Mouse (Mus musculus) forebrain, embryonic 14.5 days (tissue): ENCODE data around the gene Atf7ip. TPM values are rescaled to one million over a fixed set of nuclear protein-coding genes. Genes with fewer than 3 reads are reported as not detected.

Experiments
- ATAC-seq: fragments of 200-750 bp; cut with Nextera tagmentation; 2 replicates; pipeline ENCODE4 v1.8.0; 2017; ENCODE audit warnings: mild to moderate bottlenecking, moderate library complexity
- DNase-seq: peaks from one replicate; pipeline ENCODE4 v3.0.0-alpha.2; 2015; ENCODE audit warnings: low spot score
- H3K27ac ChIP-seq: fragments of 300-500 bp; sonication (generic); 2 replicates; pipeline ENCODE4 v1.5.1; 2014; ENCODE audit warnings: low read depth, mild to moderate bottlenecking, control low read depth, low read length, moderate library complexity
- H3K27me3 ChIP-seq: fragments of 300-500 bp; sonication (generic); replicated peaks from 2 replicates; pipeline ENCODE4 v1.6.1; 2014; ENCODE audit warnings: low read length, control low read depth, mixed read lengths; ENCODE audit not compliant: control insufficient read depth, insufficient read depth
- H3K36me3 ChIP-seq: fragments of 300-500 bp; sonication (generic); 2 replicates; pipeline ENCODE4 v1.6.1; 2014; ENCODE audit warnings: low read length, control low read depth; ENCODE audit not compliant: control insufficient read depth, insufficient read depth
- H3K4me1 ChIP-seq: fragments of 300-500 bp; sonication (generic); 2 replicates; pipeline ENCODE4 v1.6.1; 2014; ENCODE audit warnings: antibody characterized with exemption, low read length, control low read depth; ENCODE audit not compliant: control insufficient read depth, insufficient read depth
- H3K4me2 ChIP-seq: fragments of 300-500 bp; sonication (generic); 2 replicates; pipeline ENCODE4 v1.6.1; 2014; ENCODE audit warnings: mild to moderate bottlenecking, control low read depth, low read length
- H3K4me3 ChIP-seq: fragments of 300-500 bp; sonication (generic); 2 replicates; pipeline ENCODE4 v1.5.1; 2014; ENCODE audit warnings: low read depth, low read length, control low read depth
- H3K9ac ChIP-seq: fragments of 300-500 bp; sonication (generic); 2 replicates; pipeline ENCODE4 v1.6.1; 2014; ENCODE audit warnings: mild to moderate bottlenecking, low read length, control low read depth, moderate library complexity
- H3K9me3 ChIP-seq: fragments of 300-500 bp; sonication (generic); replicated peaks from 2 replicates; pipeline ENCODE4 v1.6.1; 2016; ENCODE audit warnings: low read length, control low read depth, mixed read lengths; ENCODE audit not compliant: control insufficient read depth
- WGBS: fragments of 180-500 bp; shearing (Covaris S2); extraction: QIAGEN DNeasy Blood & Tissue Kit; methylation state at CpG from one replicate; pipeline ENCODE4 v1.1.7; 2014; 5-methylcytosine and 5-hydroxymethylcytosine counted together
- polyA plus RNA-seq: library from polyadenylated mRNA; unstranded; fragments of >200 nt; fragmentation: Nextera tagmentation; extraction: Ambion mirVana; gene quantifications from 2 replicates; pipeline ENCODE4 v1.2.1, GENCODE M21; 2014

The Atf7ip gene
- polyA plus RNA-seq, 1 experiment from 2014 or later = 27.1 TPM

DNA sequence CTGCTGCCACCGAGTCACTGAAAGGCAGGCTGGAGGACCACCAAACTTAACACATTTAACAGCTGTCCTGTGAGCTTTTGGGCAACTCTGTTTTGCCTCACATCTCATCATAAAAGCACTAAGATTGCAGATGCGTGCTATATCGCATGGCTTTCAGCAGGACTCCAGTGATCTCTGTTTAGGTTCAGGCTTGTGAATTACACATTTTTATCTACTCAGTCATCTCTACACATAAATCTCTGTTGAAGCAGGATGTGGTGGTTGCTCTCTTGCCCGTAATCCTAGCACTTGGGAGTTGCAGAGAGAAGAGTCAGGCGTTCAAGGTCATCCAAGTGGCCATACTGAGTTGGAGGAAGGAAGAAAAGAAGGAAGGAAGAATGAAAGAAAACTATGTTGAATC is 14.3 kb upstream of the Atf7ip start:
- DNase-seq (no peak), ATAC-seq (no peak)
- no peak overlapping the region for H3K4me2 ChIP-seq
- H3K27ac ChIP-seq = no peak overlapping the region
- no peak overlapping the region for H3K4me3 ChIP-seq
- H3K4me1 ChIP-seq = no peaks in the 10 kb centered on the region
- 90% methylated on average over 5 of the region's 5 CpGs for WGBS
- no peaks in the 10 kb centered on the region for H3K36me3 ChIP-seq
- H3K27me3 ChIP-seq = no peaks in the 10 kb centered on the region
- no peak overlapping the region for H3K9ac ChIP-seq
- no peaks in the 10 kb centered on the region for H3K9me3 ChIP-seq

DNA sequence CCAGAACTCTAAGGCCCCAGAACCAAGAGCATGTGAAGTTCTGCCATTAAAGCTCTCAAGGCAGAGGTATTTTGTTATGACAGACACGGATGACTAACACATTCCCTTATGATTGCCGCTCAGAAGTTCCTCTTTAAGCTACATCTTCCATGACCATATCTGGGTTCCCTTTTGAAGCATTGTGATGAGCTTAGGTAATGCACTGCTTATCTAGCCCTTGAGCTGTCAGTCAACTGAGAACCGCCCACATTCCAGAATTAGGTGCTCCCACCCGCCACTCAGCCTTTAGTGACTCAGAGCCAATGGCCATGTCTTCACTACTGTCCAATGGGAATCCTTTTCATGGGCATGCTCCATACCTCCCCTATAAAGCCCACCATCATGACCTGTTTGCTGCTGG is 13.7 kb upstream of the Atf7ip start:
- H3K36me3 ChIP-seq = no peaks in the 10 kb centered on the region
- no peaks in the 10 kb centered on the region for H3K4me1 ChIP-seq
- H3K9me3 ChIP-seq = no peaks in the 10 kb centered on the region
- H3K27me3 ChIP-seq = no peaks in the 10 kb centered on the region
- H3K4me3 ChIP-seq = no peak overlapping the region
- no peak overlapping the region for H3K4me2 ChIP-seq
- 93% methylated on average over 4 of the region's 4 CpGs for WGBS
- DNase-seq (no peak), ATAC-seq (no peak)
- no peak overlapping the region for H3K9ac ChIP-seq
- no peak overlapping the region for H3K27ac ChIP-seq

DNA sequence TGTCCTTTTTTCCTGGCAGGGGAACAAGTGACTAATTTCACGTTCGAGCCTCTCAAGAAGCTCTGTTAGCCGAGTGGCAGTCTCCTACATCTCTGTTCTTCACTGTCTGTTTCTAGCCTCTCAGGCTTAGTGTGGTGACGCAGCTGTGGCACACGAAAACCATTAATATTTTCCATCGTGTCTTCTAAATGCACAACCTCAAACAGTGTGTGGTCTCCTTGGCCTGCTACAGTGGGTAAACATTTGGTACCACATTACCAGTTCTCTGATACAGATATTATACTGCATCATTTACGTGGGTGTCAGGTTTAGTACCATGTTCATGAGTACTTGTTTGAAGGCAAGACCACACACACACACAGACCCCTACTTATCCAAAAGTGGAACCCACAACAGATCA is 12.5 kb upstream of the Atf7ip start:
- H3K4me3 ChIP-seq = no peak overlapping the region
- no peaks in the 10 kb centered on the region for H3K9me3 ChIP-seq
- H3K4me2 ChIP-seq = no peak overlapping the region
- no peaks in the 10 kb centered on the region for H3K36me3 ChIP-seq
- ATAC-seq (no peak), DNase-seq (no peak)
- H3K4me1 ChIP-seq = no peaks in the 10 kb centered on the region
- no peak overlapping the region for H3K27ac ChIP-seq
- H3K9ac ChIP-seq = no peak overlapping the region
- H3K27me3 ChIP-seq = no peaks in the 10 kb centered on the region
- WGBS = 94% methylated on average over 7 of the region's 7 CpGs

DNA sequence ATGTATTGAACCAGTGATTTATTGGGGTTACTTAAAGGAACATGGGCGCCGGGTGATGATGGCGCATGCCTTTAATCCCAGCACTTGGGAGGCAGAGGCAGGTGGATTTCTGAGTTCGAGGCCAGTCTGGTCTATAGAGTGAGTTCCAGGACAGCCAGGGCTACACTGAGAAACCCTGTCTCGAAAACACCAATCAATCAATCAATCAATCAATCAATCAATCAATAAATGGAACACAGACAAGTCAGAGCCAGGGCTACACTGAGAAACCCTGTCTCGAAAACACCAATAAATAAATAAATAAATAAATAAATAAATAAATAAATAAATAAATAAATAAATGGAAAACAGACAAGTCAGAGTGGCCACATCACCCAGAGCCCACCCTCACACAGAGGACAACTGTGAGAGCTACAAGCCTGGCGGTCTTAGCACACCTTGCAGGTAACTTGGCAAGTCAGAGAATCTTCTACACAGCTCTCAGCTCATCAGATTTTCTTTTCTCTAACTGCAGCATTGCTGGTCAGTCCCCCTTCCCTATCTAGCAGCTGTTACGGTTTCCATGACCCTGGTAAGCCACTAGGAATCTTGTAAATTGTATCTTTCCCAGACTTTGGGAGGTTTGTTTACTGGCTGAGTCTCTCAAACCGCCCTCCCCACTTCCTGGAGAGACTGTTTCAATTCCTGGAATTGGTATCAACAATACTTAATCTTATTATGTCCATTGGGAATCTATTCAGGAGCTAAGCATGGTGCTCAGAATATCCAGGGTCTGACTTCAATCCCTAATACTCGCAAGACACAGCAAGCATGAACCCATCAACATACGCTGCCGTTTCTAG is 11.8 kb upstream of the Atf7ip start:
- no peaks in the 10 kb centered on the region for H3K9me3 ChIP-seq
- ATAC-seq = no peak
- no peaks in the 10 kb centered on the region for H3K36me3 ChIP-seq
- H3K27me3 ChIP-seq = no peaks in the 10 kb centered on the region
- no peak for DNase-seq
- no peak overlapping the region for H3K4me3 ChIP-seq
- H3K27ac ChIP-seq = no peak overlapping the region
- H3K4me1 ChIP-seq = no peaks in the 10 kb centered on the region
- WGBS = 90% methylated on average over 12 of the region's 12 CpGs
- H3K9ac ChIP-seq = no peak overlapping the region
- no peak overlapping the region for H3K4me2 ChIP-seq

DNA sequence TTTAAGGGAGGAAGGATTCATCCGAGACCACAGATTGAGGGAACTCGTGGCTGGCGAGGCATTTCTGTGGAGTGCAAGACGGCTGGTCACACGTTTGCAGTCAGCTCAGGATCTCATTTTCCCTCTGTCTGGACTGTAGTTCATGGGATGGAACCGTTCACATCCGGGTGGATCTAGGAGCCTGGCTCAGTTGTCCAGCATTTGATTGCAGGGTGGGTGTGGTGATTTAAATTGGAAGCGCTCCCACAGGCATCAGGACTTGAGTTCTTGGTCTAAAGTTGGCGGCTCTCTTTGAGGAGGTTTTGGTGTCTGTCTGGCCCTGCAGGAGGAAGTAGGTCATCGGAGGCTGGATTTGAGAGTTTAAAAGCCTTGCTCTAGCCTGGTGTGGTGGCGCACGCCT is 10.9 kb upstream of the Atf7ip start:
- no peak overlapping the region for H3K4me3 ChIP-seq
- ATAC-seq (no peak), DNase-seq (no peak)
- 93% methylated on average over 12 of the region's 12 CpGs for WGBS
- no peak overlapping the region for H3K9ac ChIP-seq
- H3K4me1 ChIP-seq = no peaks in the 10 kb centered on the region
- no peaks in the 10 kb centered on the region for H3K9me3 ChIP-seq
- no peaks in the 10 kb centered on the region for H3K27me3 ChIP-seq
- no peak overlapping the region for H3K4me2 ChIP-seq
- H3K27ac ChIP-seq = no peak overlapping the region
- no peaks in the 10 kb centered on the region for H3K36me3 ChIP-seq

DNA sequence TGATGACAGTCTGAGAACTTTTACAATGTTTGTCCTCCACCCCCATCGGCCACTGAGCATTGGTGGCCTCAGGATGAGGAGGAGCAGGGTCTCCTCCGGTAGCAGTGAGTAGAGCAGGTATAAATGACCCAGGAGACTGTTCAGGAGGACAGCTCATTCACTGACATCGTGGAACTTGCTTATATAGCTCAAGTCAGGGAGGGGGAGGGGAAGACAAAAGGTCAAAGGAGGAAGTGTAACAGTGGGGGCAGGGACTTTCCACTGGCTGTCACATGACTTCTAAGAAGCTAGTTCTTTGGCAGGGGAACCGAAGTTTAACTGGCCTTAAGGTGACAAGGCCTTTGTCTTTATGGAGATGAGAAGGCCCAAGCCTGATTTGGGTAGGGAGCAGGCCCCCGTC is 8.2 kb upstream of the Atf7ip start:
- no peak for ATAC-seq
- WGBS = 64% methylated on average over 5 of the region's 5 CpGs
- H3K4me3 ChIP-seq = no peak overlapping the region

DNA sequence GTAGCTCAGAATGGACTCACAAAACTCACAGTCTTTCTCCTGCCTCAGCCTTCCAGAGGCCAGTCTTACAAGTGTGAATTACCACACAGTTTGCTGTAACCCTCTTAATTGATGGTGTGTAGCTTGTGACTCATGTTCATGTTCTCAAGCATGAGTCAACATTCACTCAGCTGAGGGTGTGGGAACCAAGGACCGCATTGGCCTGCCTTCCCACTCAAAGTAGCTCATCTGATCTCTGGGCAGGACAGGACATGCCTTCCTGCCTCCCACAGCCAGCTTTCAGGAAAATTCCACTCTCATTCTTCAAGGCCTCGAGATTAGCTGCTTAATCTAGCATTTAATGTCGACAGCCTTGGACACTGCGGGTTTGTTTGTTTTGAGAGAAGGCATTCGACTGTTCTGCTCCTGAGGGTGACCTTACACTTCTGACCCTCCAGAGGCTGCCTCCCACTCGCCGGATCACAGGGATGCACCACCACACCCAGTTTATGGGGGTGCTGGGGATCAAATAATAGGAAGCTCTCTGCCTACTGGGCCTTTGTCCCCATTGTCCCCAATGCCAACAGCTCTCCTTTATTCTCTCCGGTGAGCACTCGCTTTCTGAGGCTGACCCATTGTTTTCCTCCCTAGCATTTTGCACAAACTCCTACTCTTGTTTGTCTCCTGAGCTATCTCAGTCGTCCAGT is 6.5 kb upstream of the Atf7ip start:
- Histone ChIP-seq H3K27me3 (no peaks in the 10 kb centered on the region), H3K9me3 (no peaks in the 10 kb centered on the region), H3K27ac (no peak overlapping the region), H3K4me1 (no peaks in the 10 kb centered on the region), H3K4me2 (no peak overlapping the region), H3K4me3 (no peak overlapping the region), H3K36me3 (no peaks in the 10 kb centered on the region), H3K9ac (no peak overlapping the region)
- ATAC-seq = no peak
- 59% methylated on average over 10 of the region's 10 CpGs for WGBS
- DNase-seq = no peak

More for the DNA sequence above, 8.2 kb upstream of the Atf7ip start:
- Histone ChIP-seq H3K4me2 (no peak overlapping the region), H3K27ac (no peak overlapping the region), H3K27me3 (no peaks in the 10 kb centered on the region), H3K4me1 (no peaks in the 10 kb centered on the region), H3K36me3 (no peaks in the 10 kb centered on the region), H3K9ac (no peak overlapping the region), H3K9me3 (no peaks in the 10 kb centered on the region)
- no peak for DNase-seq

DNA sequence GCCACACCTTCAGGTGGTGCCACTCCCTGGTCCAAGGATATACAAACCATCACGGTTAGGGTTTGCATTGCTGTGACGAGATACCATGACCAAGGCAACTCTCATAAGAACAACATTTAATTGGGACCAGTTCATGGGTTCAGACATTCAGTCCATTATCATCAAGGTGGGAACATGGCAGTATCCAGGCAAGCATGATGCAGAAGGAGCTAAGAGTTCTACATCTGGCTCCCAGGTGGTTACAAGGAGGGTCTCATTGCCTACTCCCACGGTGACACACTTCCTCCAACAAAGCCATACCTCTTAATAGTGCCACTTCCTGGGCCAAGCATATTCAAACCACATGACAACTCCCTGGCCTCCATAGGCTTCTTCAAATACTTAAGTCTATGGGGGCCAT is 2.7 kb downstream of the Atf7ip start:
- no peaks in the 10 kb centered on the region for H3K9me3 ChIP-seq
- H3K9ac ChIP-seq = no peak overlapping the region
- ATAC-seq (no peak), DNase-seq (no peak)
- H3K27me3 ChIP-seq = no peaks in the 10 kb centered on the region
- H3K36me3 ChIP-seq = no peaks in the 10 kb centered on the region
- WGBS = 93% methylated on average over 3 of the region's 3 CpGs
- H3K4me3 ChIP-seq = no peak overlapping the region
- no peak overlapping the region for H3K27ac ChIP-seq
- H3K4me1 ChIP-seq = no peaks in the 10 kb centered on the region
- no peak overlapping the region for H3K4me2 ChIP-seq

DNA sequence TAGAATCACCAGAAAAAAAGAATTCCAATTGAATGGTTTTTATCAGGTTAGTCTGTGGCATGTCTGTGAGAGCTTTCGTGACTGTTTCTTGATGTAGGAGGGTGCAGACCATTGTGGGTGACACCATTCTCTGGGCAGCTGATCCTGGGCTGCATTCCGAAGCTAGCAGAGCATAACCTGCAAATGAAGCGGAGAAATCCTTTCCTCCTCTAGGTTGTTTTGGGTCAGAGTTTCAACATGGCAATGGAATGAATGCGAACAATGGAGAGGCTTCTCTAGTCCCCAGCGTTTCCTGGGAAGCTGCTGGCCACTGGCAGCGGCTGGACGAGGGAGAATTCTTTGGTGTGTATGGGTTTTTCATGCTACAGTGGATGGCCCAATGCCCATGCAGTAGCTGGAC is 5.0 kb downstream of the Atf7ip start:
- DNase-seq (no peak), ATAC-seq (no peak)
- no peak overlapping the region for H3K4me3 ChIP-seq
- no peak overlapping the region for H3K9ac ChIP-seq
- no peaks in the 10 kb centered on the region for H3K36me3 ChIP-seq
- 45% methylated on average over 7 of the region's 7 CpGs for whole genome bisulfite sequencing
- H3K27me3 ChIP-seq = no peaks in the 10 kb centered on the region
- H3K4me2 ChIP-seq = no peak overlapping the region
- no peaks in the 10 kb centered on the region for H3K4me1 ChIP-seq
- H3K27ac ChIP-seq = no peak overlapping the region
- H3K9me3 ChIP-seq = no peaks in the 10 kb centered on the region
